Mouse (Mus musculus): Measurements from ENCODE around the gene Olfr1238. TPM values are rescaled to one million over a fixed set of nuclear protein-coding genes. Genes with fewer than 3 reads are reported as not detected.

Olfr1238 gene
- not detected for polyA plus RNA-seq (2014; fragmentation: Illumina TruSeq; extraction: RNeasy Lipid Tissue Mini Kit (QIAGEN cat#74804); ENCODE audit: low read depth, low replicate concordance)

DNA sequence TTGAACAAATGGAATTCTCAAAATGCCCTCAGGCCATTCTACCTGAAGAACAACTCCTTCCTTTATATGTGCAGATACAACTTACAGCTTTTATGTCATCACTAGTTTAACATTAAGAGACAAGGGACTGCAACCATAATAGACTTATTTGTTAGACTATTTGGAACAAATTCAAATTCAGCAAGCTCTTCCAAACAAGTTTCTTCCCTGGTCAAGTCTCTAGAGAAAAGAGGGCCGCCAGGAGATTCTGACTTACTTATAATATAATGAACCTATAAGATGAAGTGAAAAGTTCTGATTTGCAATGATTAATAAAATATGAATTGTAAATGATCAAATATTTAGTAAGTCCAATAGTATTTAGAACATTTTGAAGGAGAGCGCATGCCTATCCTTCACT lies at the start of gene Olfr1238:
TSS of gene Olfr1238 (minus strand) at position 101 of the 400 bp plus-strand sequence.

DNA sequence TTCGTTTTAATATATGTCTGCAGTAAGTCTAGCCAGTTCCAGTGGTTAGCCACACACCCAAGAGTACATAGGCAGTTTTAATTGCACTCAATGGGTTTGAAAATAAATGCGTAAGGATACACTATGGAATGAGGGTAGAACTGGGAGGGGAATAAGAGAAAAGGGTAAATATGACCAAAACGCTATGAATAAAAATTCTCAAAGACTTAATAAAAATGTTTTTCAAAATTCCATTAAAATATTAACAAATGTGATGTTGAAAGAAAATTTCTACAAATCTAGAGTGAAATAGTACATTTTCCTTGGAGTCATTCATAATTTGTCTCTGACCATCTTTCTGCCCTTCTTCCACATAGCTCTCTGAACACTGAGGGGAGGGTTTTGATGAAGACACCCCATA lies 33.4 kb upstream of the Olfr1238 start, which contains the start of gene Olfr1240:
TSS of gene Olfr1240 (minus strand) at position 101 of the 400 bp plus-strand sequence.

GRCm38 (mm10) chr2:89420307-89420706 lies 10.8 kb upstream of the Olfr1238 start, which contains the start of gene Olfr1239:
Gene Olfr1239 (minus strand): TSS chr2:89420407.

GRCm38 (mm10) chr2:89364765-89365164 lies 44.7 kb downstream of the Olfr1238 start, which contains the start of gene Olfr1234:
Gene Olfr1234 (minus strand): TSS chr2:89364865.

Other genes with a start within 250 kb of the Olfr1238 start
- gene Olfr1224-ps1, start 245.6 kb downstream of the Olfr1238 start, polyA plus RNA-seq (2014; fragmentation: Illumina TruSeq; extraction: RNeasy Lipid Tissue Mini Kit (QIAGEN cat#74804); ENCODE audit: low read depth, low replicate concordance): not detected
- gene Olfr1225, start 235.0 kb downstream of the Olfr1238 start, polyA plus RNA-seq (2014; fragmentation: Illumina TruSeq; extraction: RNeasy Lipid Tissue Mini Kit (QIAGEN cat#74804); ENCODE audit: low read depth, low replicate concordance): not detected
- not detected for gene Olfr1226, start 209.6 kb downstream of the Olfr1238 start, polyA plus RNA-seq (2014; fragmentation: Illumina TruSeq; extraction: RNeasy Lipid Tissue Mini Kit (QIAGEN cat#74804); ENCODE audit: low read depth, low replicate concordance)
- not detected for gene Olfr1228, start 155.6 kb downstream of the Olfr1238 start, polyA plus RNA-seq (2014; fragmentation: Illumina TruSeq; extraction: RNeasy Lipid Tissue Mini Kit (QIAGEN cat#74804); ENCODE audit: low read depth, low replicate concordance)
- not detected for gene Olfr1229, start 121.7 kb downstream of the Olfr1238 start, polyA plus RNA-seq (2014; fragmentation: Illumina TruSeq; extraction: RNeasy Lipid Tissue Mini Kit (QIAGEN cat#74804); ENCODE audit: low read depth, low replicate concordance)
- not detected for gene Olfr1230, start 112.4 kb downstream of the Olfr1238 start, polyA plus RNA-seq (2014; fragmentation: Illumina TruSeq; extraction: RNeasy Lipid Tissue Mini Kit (QIAGEN cat#74804); ENCODE audit: low read depth, low replicate concordance)
- gene Olfr1231, start 102.6 kb downstream of the Olfr1238 start, polyA plus RNA-seq (2014; fragmentation: Illumina TruSeq; extraction: RNeasy Lipid Tissue Mini Kit (QIAGEN cat#74804); ENCODE audit: low read depth, low replicate concordance): not detected
- not detected for gene Olfr1232, start 80.0 kb downstream of the Olfr1238 start, polyA plus RNA-seq (2014; fragmentation: Illumina TruSeq; extraction: RNeasy Lipid Tissue Mini Kit (QIAGEN cat#74804); ENCODE audit: low read depth, low replicate concordance)
- not detected for gene Olfr1233, start 67.3 kb downstream of the Olfr1238 start, polyA plus RNA-seq (2014; fragmentation: Illumina TruSeq; extraction: RNeasy Lipid Tissue Mini Kit (QIAGEN cat#74804); ENCODE audit: low read depth, low replicate concordance)
- not detected for gene Olfr1234, start 44.8 kb downstream of the Olfr1238 start, polyA plus RNA-seq (2014; fragmentation: Illumina TruSeq; extraction: RNeasy Lipid Tissue Mini Kit (QIAGEN cat#74804); ENCODE audit: low read depth, low replicate concordance)
- not detected for gene Olfr1239, start 10.7 kb upstream of the Olfr1238 start, polyA plus RNA-seq (2014; fragmentation: Illumina TruSeq; extraction: RNeasy Lipid Tissue Mini Kit (QIAGEN cat#74804); ENCODE audit: low read depth, low replicate concordance)
- not detected for gene Olfr1240, start 33.3 kb upstream of the Olfr1238 start, polyA plus RNA-seq (2014; fragmentation: Illumina TruSeq; extraction: RNeasy Lipid Tissue Mini Kit (QIAGEN cat#74804); ENCODE audit: low read depth, low replicate concordance)
- gene Olfr1241, start 77.5 kb upstream of the Olfr1238 start, polyA plus RNA-seq (2014; fragmentation: Illumina TruSeq; extraction: RNeasy Lipid Tissue Mini Kit (QIAGEN cat#74804); ENCODE audit: low read depth, low replicate concordance): not detected
- gene Olfr1242, start 88.7 kb upstream of the Olfr1238 start, polyA plus RNA-seq (2014; fragmentation: Illumina TruSeq; extraction: RNeasy Lipid Tissue Mini Kit (QIAGEN cat#74804); ENCODE audit: low read depth, low replicate concordance): not detected
- gene Olfr1243, start 121.8 kb upstream of the Olfr1238 start, polyA plus RNA-seq (2014; fragmentation: Illumina TruSeq; extraction: RNeasy Lipid Tissue Mini Kit (QIAGEN cat#74804); ENCODE audit: low read depth, low replicate concordance): not detected
- not detected for gene Olfr1245, start 168.8 kb upstream of the Olfr1238 start, polyA plus RNA-seq (2014; fragmentation: Illumina TruSeq; extraction: RNeasy Lipid Tissue Mini Kit (QIAGEN cat#74804); ENCODE audit: low read depth, low replicate concordance)
- not detected for gene Olfr1246, start 183.5 kb upstream of the Olfr1238 start, polyA plus RNA-seq (2014; fragmentation: Illumina TruSeq; extraction: RNeasy Lipid Tissue Mini Kit (QIAGEN cat#74804); ENCODE audit: low read depth, low replicate concordance)
- not detected for gene Olfr1247, start 204.5 kb upstream of the Olfr1238 start, polyA plus RNA-seq (2014; fragmentation: Illumina TruSeq; extraction: RNeasy Lipid Tissue Mini Kit (QIAGEN cat#74804); ENCODE audit: low read depth, low replicate concordance)
- not detected for gene Olfr1248, start 208.6 kb upstream of the Olfr1238 start, polyA plus RNA-seq (2014; fragmentation: Illumina TruSeq; extraction: RNeasy Lipid Tissue Mini Kit (QIAGEN cat#74804); ENCODE audit: low read depth, low replicate concordance)
- gene Olfr1249, start 225.3 kb upstream of the Olfr1238 start, polyA plus RNA-seq (2014; fragmentation: Illumina TruSeq; extraction: RNeasy Lipid Tissue Mini Kit (QIAGEN cat#74804); ENCODE audit: low read depth, low replicate concordance): not detected

Measured in heart, adult 10 weeks (tissue).